Mouse (Mus musculus) intestine, embryonic 14.5 days (tissue): ENCODE results near the gene Pdp2. TPM values are rescaled to one million over a fixed set of nuclear protein-coding genes. Genes with fewer than 3 reads are reported as not detected.
A peak's percentile ranks its signal among the peaks of the same experiment; 100 is the strongest.
"Not testable (repeated sequence)": the region's sequence is repeated elsewhere in the genome, so short reads cannot be mapped to it uniquely, and the experiment has no call there.

Experiments
- ATAC-seq: fragments of 200-750 bp; cut with Nextera tagmentation; replicated peaks from 2 replicates; pipeline ENCODE4 v1.8.0; 2017; ENCODE audit warnings: low read depth, moderate number of reproducible peaks, moderate TSS enrichment, moderate library complexity; ENCODE audit not compliant: low FRiP score, low TSS enrichment
- DNase-seq: peaks from one replicate; pipeline ENCODE4 v3.0.0-alpha.2; 2018; ENCODE audit warnings: low spot score
- H3K27ac ChIP-seq: fragments of 300-500 bp; sonication (generic); 2 replicates; pipeline ENCODE4 v1.5.1; 2014; ENCODE audit warnings: low read depth, mild to moderate bottlenecking, control low read depth
- H3K27me3 ChIP-seq: fragments of 300-500 bp; sonication (generic); replicated peaks from 2 replicates; pipeline ENCODE4 v1.6.1; 2014; ENCODE audit warnings: low read length, control low read depth; ENCODE audit not compliant: control insufficient read depth, insufficient read depth
- H3K36me3 ChIP-seq: fragments of 300-500 bp; sonication (generic); 2 replicates; pipeline ENCODE4 v1.6.1; 2014; ENCODE audit warnings: low read length, control low read depth; ENCODE audit not compliant: control insufficient read depth, insufficient read depth
- H3K4me1 ChIP-seq: fragments of 300-500 bp; sonication (generic); replicated peaks from 2 replicates; pipeline ENCODE4 v1.6.1; 2014; ENCODE audit warnings: low read length, control low read depth, mixed read lengths; ENCODE audit not compliant: control insufficient read depth, insufficient read depth
- H3K4me2 ChIP-seq: fragments of 300-500 bp; sonication (generic); 2 replicates; pipeline ENCODE4 v1.6.1; 2014; ENCODE audit warnings: low read length
- H3K4me3 ChIP-seq: fragments of 300-500 bp; sonication (generic); 2 replicates; pipeline ENCODE4 v1.5.1; 2014; ENCODE audit warnings: low read depth, low read length, control low read depth, mixed read lengths
- H3K9ac ChIP-seq: fragments of 300-500 bp; sonication (generic); 2 replicates; pipeline ENCODE4 v1.6.1; 2014; ENCODE audit warnings: mild to moderate bottlenecking, low read length
- H3K9me3 ChIP-seq: fragments of 300-500 bp; sonication (generic); 2 replicates; pipeline ENCODE4 v1.6.1; 2016; ENCODE audit warnings: low read length, control low read depth; ENCODE audit not compliant: control insufficient read depth
- WGBS: fragments of 180-500 bp; shearing (Covaris S2); extraction: QIAGEN DNeasy Blood & Tissue Kit; methylation state at CpG from one replicate; pipeline ENCODE4 v1.1.7; 2014; 5-methylcytosine and 5-hydroxymethylcytosine counted together
- polyA plus RNA-seq: library from polyadenylated mRNA; unstranded; fragments of >200 nt; fragmentation: Nextera tagmentation; extraction: Ambion mirVana; gene quantifications from 2 replicates; pipeline ENCODE4 v1.2.1, GENCODE M21; 2014

The Pdp2 gene
- polyA plus RNA-seq, 1 experiment from 2014 or later, result 14.9 TPM

GRCm38 (mm10) chr8:104565457-104565798 lies 25.8 kb upstream of the Pdp2 start:
- Histone ChIP-seq H3K9ac (no peak overlapping the region), H3K4me3 (no peak overlapping the region), H3K27me3 (no peaks in the 10 kb centered on the region), H3K4me2 (no peak overlapping the region), H3K36me3 (no peaks in the 10 kb centered on the region), H3K4me1 (no peaks in the 10 kb centered on the region), H3K27ac (no peak overlapping the region), H3K9me3 (no peaks in the 10 kb centered on the region)
- ATAC-seq (no peak), DNase-seq (no peak)
- 92% methylated on average over 5 of the region's 5 CpGs for WGBS

DNA sequence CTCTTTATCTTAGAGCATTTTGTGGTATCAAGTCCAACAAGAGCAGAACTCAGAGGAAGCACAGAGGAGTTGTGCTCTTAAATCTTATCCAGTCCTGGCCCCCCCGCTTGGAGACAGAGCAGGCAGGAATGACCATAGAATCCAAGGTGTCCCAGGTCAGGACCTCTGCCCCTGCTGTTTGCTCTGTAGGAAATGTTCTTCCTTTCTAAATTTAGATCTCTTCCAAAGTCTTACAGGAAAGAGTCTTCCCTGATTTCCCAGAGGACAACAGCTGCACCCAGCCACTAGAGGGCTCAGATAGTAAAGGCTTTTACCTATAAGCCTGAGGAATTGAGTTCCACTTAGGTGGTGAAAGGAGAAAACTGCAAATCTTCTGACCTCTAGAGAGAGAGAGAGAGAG lies 21.7 kb upstream of the Pdp2 start:
- H3K36me3 ChIP-seq, result no peaks in the 10 kb centered on the region
- no peak overlapping the region for H3K27ac ChIP-seq
- no peak overlapping the region for H3K9ac ChIP-seq
- no peaks in the 10 kb centered on the region for H3K4me1 ChIP-seq
- no peaks in the 10 kb centered on the region for H3K27me3 ChIP-seq
- WGBS, result 32% methylated on average over 1 of the region's 1 CpGs
- DNase-seq, result no peak
- H3K4me3 ChIP-seq, result no peak overlapping the region
- H3K4me2 ChIP-seq, result no peak overlapping the region
- H3K9me3 ChIP-seq, result no peaks in the 10 kb centered on the region
- no peak for ATAC-seq

- Histone ChIP-seq H3K27me3 (no peaks in the 10 kb centered on the region), H3K9me3 (no peaks in the 10 kb centered on the region), H3K4me1 (no peaks in the 10 kb centered on the region), H3K9ac (no peak overlapping the region), H3K36me3 (no peaks in the 10 kb centered on the region), H3K4me3 (peak overlapping the region; percentile 30), H3K27ac (no peak overlapping the region), H3K4me2 (peak overlapping the region; percentile 63)
- 8% methylated on average over 26 of the region's 26 CpGs for whole genome bisulfite sequencing
- ATAC-seq (peak; percentile 63), DNase-seq (peak; percentile 93)
These were observed 20.6 kb upstream of the Pdp2 start for GRCm38 (mm10) chr8:104570436-104571343.

GRCm38 (mm10) chr8:104576820-104577219 lies 14.4 kb upstream of the Pdp2 start:
- 92% methylated on average over 3 of the region's 3 CpGs for WGBS

DNA sequence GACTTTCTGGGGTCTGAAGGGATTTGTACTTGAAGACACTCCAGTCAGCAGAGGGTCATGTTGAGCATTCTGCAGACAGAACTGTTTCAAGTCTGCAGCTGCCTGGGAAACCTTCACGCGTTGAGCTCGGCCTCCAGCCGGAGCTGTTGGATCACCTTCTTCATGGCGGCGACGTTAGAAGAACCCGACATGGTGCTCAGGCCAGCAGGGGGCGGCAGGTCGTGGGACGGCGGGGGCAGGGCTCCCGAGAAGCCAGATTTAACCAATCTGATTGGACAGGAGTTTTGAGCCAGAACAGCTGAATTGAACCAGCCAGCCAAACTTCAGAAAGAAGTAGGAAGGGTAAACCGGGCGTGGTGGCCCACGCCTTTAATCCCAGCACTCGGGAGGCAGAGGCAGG lies 13.6 kb upstream of the Pdp2 start:
- WGBS, result 76% methylated on average over 17 of the region's 17 CpGs
- H3K4me3 ChIP-seq, result not testable (repeated sequence)

More at GRCm38 (mm10) chr8:104576820-104577219, 14.4 kb upstream of the Pdp2 start:
- no peaks in the 10 kb centered on the region for H3K36me3 ChIP-seq
- no peaks in the 10 kb centered on the region for H3K27me3 ChIP-seq
- no peak overlapping the region for H3K9ac ChIP-seq
- H3K9me3 ChIP-seq, result 0 out of 2 replicates have a peak, but pooled peaks cover 2% of the 10 kb centered on the region
- H3K4me3 ChIP-seq, result no peak overlapping the region
- H3K4me2 ChIP-seq, result no peak overlapping the region
- ATAC-seq (no peak), DNase-seq (no peak)
- no peaks in the 10 kb centered on the region for H3K4me1 ChIP-seq
- H3K27ac ChIP-seq, result no peak overlapping the region

GRCm38 (mm10) chr8:104584522-104584921 lies 6.7 kb upstream of the Pdp2 start:
- H3K9ac ChIP-seq, result no peak overlapping the region
- 63% methylated on average over 1 of the region's 1 CpGs for WGBS
- DNase-seq, result no peak
- no peaks in the 10 kb centered on the region for H3K4me1 ChIP-seq
- no peak overlapping the region for H3K27ac ChIP-seq
- H3K27me3 ChIP-seq, result no peaks in the 10 kb centered on the region
- H3K9me3 ChIP-seq, result no peaks in the 10 kb centered on the region
- no peak overlapping the region for H3K4me2 ChIP-seq
- no peak for ATAC-seq
- H3K4me3 ChIP-seq, result no peak overlapping the region
- H3K36me3 ChIP-seq, result no peaks in the 10 kb centered on the region

More for the DNA sequence above, 13.6 kb upstream of the Pdp2 start:
- not testable (repeated sequence) for H3K9ac ChIP-seq, ATAC-seq, DNase-seq, H3K36me3 ChIP-seq, H3K27me3 ChIP-seq, H3K4me2 ChIP-seq, H3K27ac ChIP-seq, H3K9me3 ChIP-seq, H3K4me1 ChIP-seq

DNA sequence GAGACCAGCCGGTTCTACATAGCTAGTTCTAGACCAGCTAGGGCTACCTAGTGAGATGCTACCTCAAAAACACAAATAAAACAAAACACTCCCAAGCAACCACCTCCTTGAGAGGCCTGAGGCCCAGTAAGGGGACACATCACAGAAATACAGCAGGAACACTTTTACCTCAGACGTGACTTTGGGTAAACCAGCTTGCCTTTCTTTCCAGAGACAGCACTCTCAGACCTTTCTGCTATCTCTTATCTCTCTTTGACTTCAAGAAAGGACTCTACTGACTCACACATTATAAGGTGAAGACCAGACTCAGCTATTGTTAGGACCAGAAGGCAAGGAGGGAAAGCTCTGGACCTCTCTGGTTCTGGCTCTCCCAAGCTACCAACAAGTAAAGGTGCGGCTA lies 967 bp upstream of the Pdp2 start:
- DNase-seq (no peak), ATAC-seq (no peak)
- no peak overlapping the region for H3K27ac ChIP-seq
- WGBS, result 90% methylated on average over 3 of the region's 3 CpGs
- peaks cover 17% of the 10 kb centered on the region for H3K36me3 ChIP-seq
- no peak overlapping the region for H3K4me3 ChIP-seq
- H3K4me2 ChIP-seq, result no peak overlapping the region
- no peaks in the 10 kb centered on the region for H3K27me3 ChIP-seq
- no peak overlapping the region for H3K9ac ChIP-seq
- H3K9me3 ChIP-seq, result no peaks in the 10 kb centered on the region
- H3K4me1 ChIP-seq, result peaks cover 7% of the 10 kb centered on the region; the same call in 1 of the 2 replicates

DNA sequence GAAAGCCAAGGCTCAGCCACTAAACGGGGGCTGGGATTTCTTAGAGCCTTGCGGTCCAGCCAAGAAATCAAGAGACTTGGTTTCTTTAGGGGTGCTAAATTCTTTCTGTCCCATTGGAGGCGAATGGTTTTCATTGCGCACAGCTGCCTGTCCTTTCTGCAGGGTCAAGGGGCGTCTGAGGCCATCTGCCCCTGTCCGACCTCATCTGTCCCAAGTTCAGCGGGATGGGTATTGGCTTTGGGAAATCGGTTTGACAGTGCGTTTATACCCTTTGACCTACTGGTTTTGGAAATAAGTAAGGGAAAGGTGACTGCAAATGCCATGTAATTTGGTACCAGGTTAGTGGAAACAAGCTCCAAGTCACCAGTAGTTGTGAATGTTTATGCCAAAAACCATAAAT lies 605 bp downstream of the Pdp2 start:
- ATAC-seq (peak; percentile 3; the same call in 1 of the 2 replicates), DNase-seq (no peak)
- peaks cover 7% of the 10 kb centered on the region; the same call in 1 of the 2 replicates for H3K4me1 ChIP-seq
- peak overlapping the region; percentile 65 for H3K4me3 ChIP-seq
- no peaks in the 10 kb centered on the region for H3K9me3 ChIP-seq
- no peaks in the 10 kb centered on the region for H3K27me3 ChIP-seq
- H3K4me2 ChIP-seq, result peak overlapping the region; percentile 71
- peak overlapping the region; percentile 65 for H3K9ac ChIP-seq
- peaks cover 27% of the 10 kb centered on the region for H3K36me3 ChIP-seq
- 2% methylated on average over 9 of the region's 9 CpGs for WGBS
- H3K27ac ChIP-seq, result peak overlapping the region; percentile 64; the same call in 1 of the 2 replicates

- no peak overlapping the region for H3K4me3 ChIP-seq
- DNase-seq (no peak), ATAC-seq (no peak)
- no peaks in the 10 kb centered on the region for H3K27me3 ChIP-seq
- 67% methylated on average over 6 of the region's 6 CpGs for WGBS
- H3K4me1 ChIP-seq, result peaks cover 11% of the 10 kb centered on the region
- H3K4me2 ChIP-seq, result peak overlapping the region; percentile 71
- H3K9me3 ChIP-seq, result no peaks in the 10 kb centered on the region
- no peak overlapping the region for H3K27ac ChIP-seq
- H3K9ac ChIP-seq, result no peak overlapping the region
- peaks cover 27% of the 10 kb centered on the region for H3K36me3 ChIP-seq
These were observed 1.3 kb downstream of the Pdp2 start for GRCm38 (mm10) chr8:104592566-104592965.
